Mouse (Mus musculus): Measurements from ENCODE around the gene Olfr204. TPM values are rescaled to one million over a fixed set of nuclear protein-coding genes. Genes with fewer than 3 reads are reported as not detected.
"Not testable (repeated sequence)": the region's sequence is repeated elsewhere in the genome, so short reads cannot be mapped to it uniquely, and the experiment has no call there.

Olfr204 gene
- not detected in 2 replicates for polyA plus RNA-seq (2012; rRNA removed)

GRCm38 (mm10) chr16:59318148-59318547, at the start of gene Olfr204:
Gene Olfr204, minus strand, starts transcription at chr16:59318248.
- DNase-seq (ENCODE audit: extremely low spot score in 1 of 2, low spot score in 1 of 2), result no peak

- no peak for DNase-seq (ENCODE audit: extremely low spot score in 1 of 2, low spot score in 1 of 2)
Observed at GRCm38 (mm10) chr16:59363893-59364292, 45.8 kb upstream of the Olfr204 start, which contains the start of gene Olfr209. Gene Olfr209, minus strand, starts transcription at chr16:59363993.

GRCm38 (mm10) chr16:59349146-59349545, 31.1 kb upstream of the Olfr204 start, which contains the start of gene Olfr206:
Gene Olfr206, minus strand, starts transcription at chr16:59349246.
- no peak for DNase-seq (ENCODE audit: extremely low spot score in 1 of 2, low spot score in 1 of 2)

GRCm38 (mm10) chr16:59331038-59331437, 13.0 kb upstream of the Olfr204 start, which contains the start of gene Olfr205:
Gene Olfr205, minus strand, starts transcription at chr16:59331138.
- DNase-seq (ENCODE audit: extremely low spot score in 1 of 2, low spot score in 1 of 2), result no peak

GRCm38 (mm10) chr16:59323262-59323661, 5.2 kb upstream of the Olfr204 start:
- DNase-seq (ENCODE audit: extremely low spot score in 1 of 2, low spot score in 1 of 2), result not testable (repeated sequence)

- no peak for DNase-seq (ENCODE audit: extremely low spot score in 1 of 2, low spot score in 1 of 2)
Observed at GRCm38 (mm10) chr16:59298581-59298980, 19.5 kb downstream of the Olfr204 start, which contains the start of gene Olfr203. Gene Olfr203, plus strand, starts transcription at chr16:59298881.

GRCm38 (mm10) chr16:59287576-59287975, 30.5 kb downstream of the Olfr204 start:
- not testable (repeated sequence) for DNase-seq (ENCODE audit: extremely low spot score in 1 of 2, low spot score in 1 of 2)

- no peak for DNase-seq (ENCODE audit: extremely low spot score in 1 of 2, low spot score in 1 of 2)
Observed at GRCm38 (mm10) chr16:59286693-59287092, 31.4 kb downstream of the Olfr204 start, which contains the start of gene Olfr202. Gene Olfr202, minus strand, starts transcription at chr16:59286793.

- DNase-seq (ENCODE audit: extremely low spot score in 1 of 2, low spot score in 1 of 2), result no peak
Observed at GRCm38 (mm10) chr16:59283476-59283875, 34.6 kb downstream of the Olfr204 start.

- DNase-seq (ENCODE audit: extremely low spot score in 1 of 2, low spot score in 1 of 2), result no peak
Observed at GRCm38 (mm10) chr16:59280542-59280941, 37.5 kb downstream of the Olfr204 start.

- DNase-seq (ENCODE audit: extremely low spot score in 1 of 2, low spot score in 1 of 2), result not testable (repeated sequence)
Observed at GRCm38 (mm10) chr16:59272532-59272931, 45.5 kb downstream of the Olfr204 start, which contains the start of gene Olfr201. Gene Olfr201, minus strand, starts transcription at chr16:59272632.

GRCm38 (mm10) chr16:59269097-59269496, 49.0 kb downstream of the Olfr204 start:
- DNase-seq (ENCODE audit: extremely low spot score in 1 of 2, low spot score in 1 of 2), result not testable (repeated sequence)

Other genes with a start within 250 kb of the Olfr204 start
- not detected in 2 replicates for gene Olfr190, start 240.2 kb downstream of the Olfr204 start, polyA plus RNA-seq (2012; rRNA removed)
- gene Olfr191, start 228.4 kb downstream of the Olfr204 start, polyA plus RNA-seq (2012; rRNA removed), result not detected in 2 replicates
- not detected in 2 replicates for gene Olfr193, start 206.4 kb downstream of the Olfr204 start, polyA plus RNA-seq (2012; rRNA removed)
- not detected in 2 replicates for gene Olfr194, start 197.2 kb downstream of the Olfr204 start, polyA plus RNA-seq (2012; rRNA removed)
- not detected in 2 replicates for gene Olfr195, start 171.2 kb downstream of the Olfr204 start, polyA plus RNA-seq (2012; rRNA removed)
- gene Olfr196, start 147.8 kb downstream of the Olfr204 start, polyA plus RNA-seq (2012; rRNA removed), result not detected in 2 replicates
- not detected in 2 replicates for gene Olfr198, start 114.7 kb downstream of the Olfr204 start, polyA plus RNA-seq (2012; rRNA removed)
- gene Olfr199, start 98.5 kb downstream of the Olfr204 start, polyA plus RNA-seq (2012; rRNA removed), result not detected in 2 replicates
- gene Olfr201, start 45.6 kb downstream of the Olfr204 start, polyA plus RNA-seq (2012; rRNA removed), result not detected in 2 replicates
- not detected in 2 replicates for gene Olfr202, start 31.5 kb downstream of the Olfr204 start, polyA plus RNA-seq (2012; rRNA removed)
- gene Olfr203, start 19.4 kb downstream of the Olfr204 start, polyA plus RNA-seq (2012; rRNA removed), result not detected in 2 replicates
- gene Olfr205, start 12.9 kb upstream of the Olfr204 start, polyA plus RNA-seq (2012; rRNA removed), result not detected in 2 replicates
- not detected in 2 replicates for gene Olfr206, start 31.0 kb upstream of the Olfr204 start, polyA plus RNA-seq (2012; rRNA removed)
- gene Olfr209, start 45.7 kb upstream of the Olfr204 start, polyA plus RNA-seq (2012; rRNA removed), result 0.20 and 0.50 TPM in 2 replicates
- gene Gabrr3, start 89.1 kb upstream of the Olfr204 start, polyA plus RNA-seq (2012; rRNA removed), result 0.04 TPM in 2 replicates
- 8.0 and 9.9 TPM in 2 replicates for gene Riox2, start 153.5 kb upstream of the Olfr204 start, polyA plus RNA-seq (2012; rRNA removed)